In the genomic region with DNA sequence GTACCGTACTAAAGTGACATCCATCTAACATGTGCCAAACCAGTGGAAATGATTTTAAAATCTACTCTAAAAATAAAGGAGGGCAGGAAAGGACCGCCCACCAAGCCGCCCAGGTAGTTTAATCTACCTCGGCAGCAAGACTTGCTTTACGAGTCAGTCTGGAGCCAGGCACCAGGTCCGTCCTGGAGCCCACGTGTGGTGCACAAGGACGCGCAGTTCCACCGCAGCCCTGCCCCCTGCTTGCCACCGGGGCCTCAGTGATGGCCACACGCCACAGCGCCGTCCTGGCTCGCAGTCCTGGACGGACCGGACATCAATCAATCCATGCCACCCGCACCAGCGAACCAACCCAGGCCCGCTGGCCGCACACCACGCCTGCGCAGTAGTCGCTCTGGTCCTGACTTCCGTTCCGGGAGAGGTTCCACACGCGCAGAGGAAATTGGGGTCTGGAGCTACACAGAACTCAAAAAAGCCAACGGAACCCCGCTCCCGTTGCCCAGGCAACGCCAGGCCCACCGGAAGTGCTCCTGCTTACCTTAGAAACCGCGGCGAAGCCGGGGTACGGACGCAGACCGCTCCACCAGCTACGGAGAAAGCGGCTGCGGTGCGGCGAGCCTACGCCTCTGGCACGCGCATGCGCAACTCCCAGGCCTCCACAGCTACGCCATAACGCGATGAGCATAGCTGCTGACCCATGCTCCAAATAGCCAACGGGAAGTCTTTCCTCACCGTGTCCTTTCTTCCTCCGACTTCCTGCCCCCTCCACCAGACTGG, we compare ENCODE assay signal across 8 mouse cellular contexts. TPM values are rescaled to one million over a fixed set of nuclear protein-coding genes. Genes with fewer than 3 reads are reported as not detected.
DNase-seq lines count a peak whose midpoint lies in the region; ATAC-seq and TF ChIP-seq lines count a peak whose summit lies in the region.

Gene Setd4, minus strand, starts transcription at position 625 of the 774 bp plus-strand sequence.

- peaks cover 47% of the 10 kb centered on the region for H3K4me1 ChIP-seq in E14TG2a.4 (replicated peaks; ENCODE audit: low read depth, low read length)
- H3K4me1 ChIP-seq in forebrain, embryonic 11.5 days (replicated peaks; ENCODE audit: control insufficient read depth, insufficient read depth, low read length), result no peaks in the 10 kb centered on the region
- H3K4me1 ChIP-seq in heart, embryonic 16.5 days (ENCODE audit: control insufficient read depth, insufficient read depth, low read length), result peaks cover 9% of the 10 kb centered on the region
- peaks cover 16 to 26% of the 10 kb centered on the region in 2 experiments for H3K4me1 ChIP-seq in liver, embryonic 14.5 days (replicated peaks; ENCODE audit: control insufficient read depth in 2 of 2, insufficient read depth in 2 of 2, low read length in 1 of 2)
- H3K4me1 ChIP-seq in stomach, embryonic 15.5 days, result peaks cover 8% of the 10 kb centered on the region; the same call in 1 of the 2 replicates

- peak; percentile 90 for ATAC-seq in forebrain, embryonic 11.5 days (replicated peaks; ENCODE audit: low FRiP score)
- ATAC-seq in heart, embryonic 16.5 days (replicated peaks; ENCODE audit: extremely low read depth, insufficient read depth, low FRiP score), result peak; percentile 88
- ATAC-seq in liver, embryonic 14.5 days (ENCODE audit: insufficient read depth), result peak; percentile 85
- peak; percentile 89 for ATAC-seq in stomach, embryonic 15.5 days (ENCODE audit: insufficient read depth, low FRiP score, low read depth)

- H3K27me3 ChIP-seq in E14TG2a.4 (ENCODE audit: insufficient read depth, low read length), result no peaks in the 10 kb centered on the region
- no peaks in the 10 kb centered on the region for H3K27me3 ChIP-seq in forebrain, embryonic 11.5 days (ENCODE audit: control insufficient read depth, insufficient read depth, low read length)
- no peaks in the 10 kb centered on the region for H3K27me3 ChIP-seq in heart, embryonic 16.5 days (ENCODE audit: control insufficient read depth, insufficient read depth, low read length)
- H3K27me3 ChIP-seq in liver, embryonic 14.5 days (ENCODE audit: control insufficient read depth, insufficient read depth, low read length), result no peaks in the 10 kb centered on the region; the same call in 1 of the 2 replicates
- no peaks in the 10 kb centered on the region for H3K27me3 ChIP-seq in stomach, embryonic 15.5 days (replicated peaks)

- peaks cover 22% of the 10 kb centered on the region for H3K36me3 ChIP-seq in E14TG2a.4 (ENCODE audit: insufficient read depth, low read length)
- H3K36me3 ChIP-seq in forebrain, embryonic 11.5 days (ENCODE audit: control insufficient read depth, insufficient read depth, low read length), result no peaks in the 10 kb centered on the region
- no peaks in the 10 kb centered on the region; the same call in 1 of the 2 replicates for H3K36me3 ChIP-seq in heart, embryonic 16.5 days (ENCODE audit: control insufficient read depth, insufficient read depth)
- H3K36me3 ChIP-seq in liver, embryonic 14.5 days (replicated peaks; ENCODE audit: control insufficient read depth, insufficient read depth, low read depth), result no peaks in the 10 kb centered on the region
- no peaks in the 10 kb centered on the region for H3K36me3 ChIP-seq in stomach, embryonic 15.5 days

- TF ChIP-seq EP300 in liver, embryonic 14.5 days (IDR thresholded peaks at IDR 0.05; ENCODE audit: low read depth), result no peak

- H3K9ac ChIP-seq in forebrain, embryonic 11.5 days (ENCODE audit: low read length), result peak within 1 kb of the TSS; percentile 79
- peak within 1 kb of the TSS; percentile 85 for H3K9ac ChIP-seq in heart, embryonic 16.5 days (ENCODE audit: low read length)
- H3K9ac ChIP-seq in liver, embryonic 14.5 days (replicated peaks), result peak within 1 kb of the TSS; percentile 75
- H3K9ac ChIP-seq in stomach, embryonic 15.5 days, result peak within 1 kb of the TSS; percentile 68

- WGBS in forebrain, embryonic 11.5 days, result 1% methylated on average over 55 of the region's 55 CpGs
- 1% methylated on average over 55 of the region's 55 CpGs for WGBS in heart, embryonic 16.5 days
- WGBS in liver, embryonic 14.5 days (ENCODE audit: insufficient replicate concordance), result under 1% methylated on average over 55 of the region's 55 CpGs
- under 1% methylated on average over 54 of the region's 55 CpGs for WGBS in stomach, embryonic 15.5 days

- peak within 1 kb of the TSS; percentile 73 for H3K4me2 ChIP-seq in forebrain, embryonic 11.5 days (ENCODE audit: low read depth, low read length, severe bottlenecking)
- peak within 1 kb of the TSS; percentile 96 for H3K4me2 ChIP-seq in heart, embryonic 16.5 days (ENCODE audit: low read depth, low read length)
- peak within 1 kb of the TSS; percentile 97 for H3K4me2 ChIP-seq in liver, embryonic 14.5 days (ENCODE audit: low read depth)
- peak within 1 kb of the TSS; percentile 83 for H3K4me2 ChIP-seq in stomach, embryonic 15.5 days

- peak within 1 kb of the TSS; percentile 89 for H3K4me3 ChIP-seq in E14TG2a.4 (replicated peaks; ENCODE audit: low read length)
- H3K4me3 ChIP-seq in forebrain, embryonic 11.5 days (ENCODE audit: low read depth, low read length), result peak within 1 kb of the TSS; percentile 57
- H3K4me3 ChIP-seq in heart, embryonic 16.5 days (ENCODE audit: low read length), result peak within 1 kb of the TSS; percentile 78
- peak within 1 kb of the TSS; percentile 69 to 83 for H3K4me3 ChIP-seq in liver, embryonic 14.5 days (ENCODE audit: insufficient read depth in 1 of 2, low read depth in 2 of 2, low read length in 2 of 2)
- peak within 1 kb of the TSS; percentile 65 for H3K4me3 ChIP-seq in stomach, embryonic 15.5 days (replicated peaks)

- peak within 1 kb of the TSS; percentile 89 for H3K27ac ChIP-seq in forebrain, embryonic 11.5 days (ENCODE audit: low read depth, low read length)
- H3K27ac ChIP-seq in heart, embryonic 16.5 days (ENCODE audit: low read length), result peak within 1 kb of the TSS; percentile 91
- peak within 1 kb of the TSS; percentile 26 for H3K27ac ChIP-seq in liver, embryonic 14.5 days
- peak within 1 kb of the TSS; percentile 95 for H3K27ac ChIP-seq in stomach, embryonic 15.5 days

- DNase-seq in c-Kit-positive CD71-positive TER-119-negative erythroid progenitor cells, embryonic 14.5 days (ENCODE audit: low read depth), result peak; percentile 70
- peak; percentile 93 for DNase-seq in forebrain, embryonic 11.5 days (ENCODE audit: low spot score)
- peak; percentile 95 to 98 for DNase-seq in kidney, postnatal 25 days
- peak; percentile 70 to 74 (median 70) for DNase-seq in liver, embryonic 14.5 days (ENCODE audit: low read depth in 3 of 3, low spot score in 3 of 3)
- DNase-seq in neural tube, embryonic 10.5 days (ENCODE audit: extremely low spot score, low spot score), result peak; percentile 95

- no peaks in the 10 kb centered on the region for H3K9me3 ChIP-seq in E14TG2a.4 (ENCODE audit: low read length)
- no peaks in the 10 kb centered on the region for H3K9me3 ChIP-seq in forebrain, embryonic 11.5 days (ENCODE audit: control insufficient read depth, low read length)
- no peaks in the 10 kb centered on the region for H3K9me3 ChIP-seq in heart, embryonic 16.5 days (replicated peaks; ENCODE audit: control insufficient read depth, low read length)
- H3K9me3 ChIP-seq in liver, embryonic 14.5 days (ENCODE audit: control insufficient read depth, low read length), result no peaks in the 10 kb centered on the region
- no peaks in the 10 kb centered on the region for H3K9me3 ChIP-seq in stomach, embryonic 15.5 days

- TF ChIP-seq CTCF in E14TG2a.4 (conservative IDR thresholded peaks at IDR 0.05; ENCODE audit: low read length), result no peak
- TF ChIP-seq CTCF in liver, embryonic 14.5 days (IDR thresholded peaks at IDR 0.05; ENCODE audit: low read depth), result no peak; the same call in 1 of the 2 replicates

RNA-seq across cellular contexts. Expression of gene Setd4, which starts in this region (rescaled TPM):
- polyA plus RNA-seq in forebrain, embryonic 11.5 days (2014; fragmentation: Nextera tagmentation; extraction: Ambion mirVana), result 12.0 and 15.9 TPM in 2 replicates
- polyA plus RNA-seq in heart, embryonic 16.5 days (2015; fragmentation: Nextera tagmentation; extraction: Ambion mirVana), result 7.2 and 7.4 TPM in 2 replicates
- polyA plus RNA-seq in liver, embryonic 14.5 days (2012; rRNA removed), result 3.6 and 4.1 TPM in 2 replicates
- 3.6 and 4.0 TPM in 2 replicates for polyA plus RNA-seq in liver, embryonic 14.5 days (2014; fragmentation: Nextera tagmentation; extraction: Ambion mirVana)
- polyA plus RNA-seq in stomach, embryonic 15.5 days (2015; fragmentation: Nextera tagmentation; extraction: Ambion mirVana), result 10.4 and 13.8 TPM in 2 replicates

Comparison
In these comparisons a context has a peak if more than half of its experiments do, and no peak if none do; other contexts are left out.
1. Peak in every context shown above with its lines: DNase-seq, ATAC-seq, H3K4me3 ChIP-seq and H3K27ac ChIP-seq.
2. H3K27ac ChIP-seq: peak in every context shown above with its lines; median percentile 95 in stomach, embryonic 15.5 days; 91 in heart, embryonic 16.5 days; 89 in forebrain, embryonic 11.5 days; 26 in liver, embryonic 14.5 days.